Mouse (Mus musculus): ENCODE measurements around the gene Aldh3b2.

Aldh3b2 gene

GRCm38 (mm10) chr19:3972229-3972628 is at the start of gene Aldh3b2:
Gene Aldh3b2, plus strand, starts transcription at chr19:3972328.
- DNase-seq = no peak

GRCm38 (mm10) chr19:3922661-3923371 is 49.3 kb upstream of the Aldh3b2 start:
- DNase-seq = no peak

GRCm38 (mm10) chr19:3923586-3923985 is 48.5 kb upstream of the Aldh3b2 start:
- no peak for DNase-seq

GRCm38 (mm10) chr19:3924190-3924589 is 47.9 kb upstream of the Aldh3b2 start:
- DNase-seq = no peak

GRCm38 (mm10) chr19:3924868-3925267 is 47.3 kb upstream of the Aldh3b2 start:
- no peak for DNase-seq

GRCm38 (mm10) chr19:3925859-3926258 is 46.3 kb upstream of the Aldh3b2 start:
- no peak for DNase-seq

GRCm38 (mm10) chr19:3926279-3926678 is 45.8 kb upstream of the Aldh3b2 start:
- peak; percentile 42 for DNase-seq

GRCm38 (mm10) chr19:3926685-3927084 is 45.4 kb upstream of the Aldh3b2 start:
- no peak for DNase-seq

- no peak for DNase-seq
Measured at GRCm38 (mm10) chr19:3927989-3928388, 44.1 kb upstream of the Aldh3b2 start.

GRCm38 (mm10) chr19:3928779-3929178 is 43.3 kb upstream of the Aldh3b2 start:
- DNase-seq = no peak

- peak; percentile 89 for DNase-seq
Measured at GRCm38 (mm10) chr19:3929211-3929941, 42.8 kb upstream of the Aldh3b2 start, which contains the start of gene Aldh3b1. Gene Aldh3b1, minus strand, starts transcription at chr19:3929808.

GRCm38 (mm10) chr19:3930262-3931057 is 41.7 kb upstream of the Aldh3b2 start:
- no peak for DNase-seq

GRCm38 (mm10) chr19:3931716-3932115 is 40.4 kb upstream of the Aldh3b2 start:
- DNase-seq = no peak

- DNase-seq = no peak
Measured at GRCm38 (mm10) chr19:3935032-3935895, 36.9 kb upstream of the Aldh3b2 start, which contains the start of gene Unc93b1. Gene Unc93b1, plus strand, starts transcription at chr19:3935186.

- DNase-seq = peak; percentile 35
Measured at GRCm38 (mm10) chr19:3935896-3936850, 36.0 kb upstream of the Aldh3b2 start.

GRCm38 (mm10) chr19:3942315-3942714 is 29.8 kb upstream of the Aldh3b2 start:
- DNase-seq = no peak

GRCm38 (mm10) chr19:3942986-3943735 is 29.0 kb upstream of the Aldh3b2 start:
- no peak for DNase-seq

- no peak for DNase-seq
Measured at GRCm38 (mm10) chr19:3945872-3946564, 26.1 kb upstream of the Aldh3b2 start.

- DNase-seq = peak; percentile 51
Measured at GRCm38 (mm10) chr19:3946715-3947114, 25.4 kb upstream of the Aldh3b2 start.

GRCm38 (mm10) chr19:3947813-3948212 is 24.3 kb upstream of the Aldh3b2 start:
- DNase-seq = no peak
